Mouse (Mus musculus) G1E (cell line): ENCODE data around the gene Hlx. TPM values are rescaled to one million over a fixed set of nuclear protein-coding genes. Genes with fewer than 3 reads are reported as not detected.

Experiments
- ATAC-seq: 2 replicates; pipeline ENCODE4 v1.8.0; 2016; ENCODE audit warnings: mild to moderate bottlenecking; ENCODE audit not compliant: insufficient number of reproducible peaks, poor library complexity, low FRiP score, severe bottlenecking; ENCODE audit errors: extremely low read depth
- DNase-seq: peaks from one replicate; pipeline ENCODE4 v3.0.0; 2012; ENCODE audit warnings: low spot score
- H3K27me3 ChIP-seq: 2 replicates; pipeline ENCODE4 v1.6.1; 2012; ENCODE audit warnings: mild to moderate bottlenecking, low read length, inconsistent platforms; ENCODE audit not compliant: insufficient read depth
- H3K36me3 ChIP-seq: replicated peaks from 2 replicates; pipeline ENCODE3; 2012; ENCODE audit warnings: mild to moderate bottlenecking, inconsistent platforms
- H3K4me1 ChIP-seq: 2 replicates; pipeline ENCODE4 v1.6.1; 2012; ENCODE audit warnings: low read depth, low read length, inconsistent platforms, mixed read lengths; ENCODE audit not compliant: insufficient read depth
- H3K4me3 ChIP-seq: 2 replicates; pipeline ENCODE4 v1.5.1; 2012; ENCODE audit warnings: low read depth, mild to moderate bottlenecking, inconsistent platforms, low read length, moderate library complexity, mixed read lengths
- H3K9me3 ChIP-seq: replicated peaks from 2 replicates; pipeline ENCODE4 v1.6.1; 2012; ENCODE audit warnings: inconsistent platforms
- CTCF ChIP-seq: IDR thresholded peaks from 2 replicates; pipeline ENCODE4 v1.5.1; 2012; ENCODE audit warnings: low read depth, low read length, inconsistent platforms, mixed read lengths
- GATA1 ChIP-seq: IDR thresholded peaks from 2 replicates; pipeline ENCODE4 v1.6.1; 2012; ENCODE audit warnings: borderline replicate concordance, low read length, inconsistent platforms, mixed read lengths
- GATA2 ChIP-seq: IDR thresholded peaks from 2 replicates; pipeline ENCODE4 v1.6.1; 2012; ENCODE audit warnings: low read depth, low read length, inconsistent platforms, borderline replicate concordance
- POLR2AphosphoS5 ChIP-seq: IDR thresholded peaks from 2 replicates; pipeline ENCODE4 v1.6.1; 2012; ENCODE audit warnings: low read depth, low read length, inconsistent platforms; ENCODE audit not compliant: insufficient replicate concordance
- TAL1 ChIP-seq: conservative IDR thresholded peaks from 2 replicates; pipeline ENCODE4 v1.6.1; 2012; ENCODE audit warnings: low read depth, low read length, inconsistent platforms, mixed read lengths
- polyA plus RNA-seq: library from polyadenylated mRNA; stranded (reverse); fragments of >175 nt; gene quantifications from 2 replicates; pipeline ENCODE4 v1.2.3, GENCODE M21; 2012
- total RNA-seq, 2 experiments: library from RNA; stranded (forward) in 1 of 2; stranded (reverse) in 1 of 2; fragments of 200-1000 nt in 1 of 2; fragments of >200 nt in 1 of 2; fragmentation: Nextera tagmentation in 1 of 2; gene quantifications; 2 replicates each; pipeline ENCODE4 v1.2.3; 2014 to 2017

Hlx gene
- total and polyA plus RNA-seq, 3 experiments = 1.8 to 22.8 (median 10.9) TPM

- Histone ChIP-seq H3K36me3 (no peaks in the 10 kb centered on the region), H3K27me3 (peaks cover 15% of the 10 kb centered on the region; the same call in 1 of the 2 replicates), H3K4me1 (peaks cover 7% of the 10 kb centered on the region), H3K4me3 (no peak overlapping the region), H3K9me3 (no peaks in the 10 kb centered on the region)
- DNase-seq = no peak
- no peak for ATAC-seq
- TF ChIP-seq TAL1 (no peak), GATA1 (no peak), GATA2 (no peak), CTCF (no peak), POLR2AphosphoS5 (no peak)
Measured at GRCm38 (mm10) chr1:184679416-184679965, 52.9 kb downstream of the Hlx start.

- ATAC-seq (no peak), DNase-seq (no peak)
- TF ChIP-seq GATA2 = no peak
- TF ChIP-seq GATA1 = no peak
- no peak for TF ChIP-seq CTCF
- no peak for TF ChIP-seq POLR2AphosphoS5
- no peak for TF ChIP-seq TAL1
- Histone ChIP-seq H3K36me3 (no peaks in the 10 kb centered on the region), H3K27me3 (peaks cover 13% of the 10 kb centered on the region; the same call in 1 of the 2 replicates), H3K9me3 (no peaks in the 10 kb centered on the region), H3K4me1 (peaks cover 13% of the 10 kb centered on the region), H3K4me3 (no peak overlapping the region)
Measured at GRCm38 (mm10) chr1:184677641-184678040, 54.8 kb downstream of the Hlx start.

Other genes with a start within 250 kb of the Hlx start
- not detected in 2 replicates for gene Marc1, start 78.7 kb upstream of the Hlx start, total RNA-seq (2014; fragmentation: Nextera tagmentation)
- not detected in 2 replicates for gene Marc1, start 78.7 kb upstream of the Hlx start, total RNA-seq (2017)
- gene Marc1, start 78.7 kb upstream of the Hlx start, polyA plus RNA-seq = not detected in 2 replicates
- 41.9 and 53.5 TPM in 2 replicates for gene Marc2, start 113.8 kb upstream of the Hlx start, total RNA-seq (2014; fragmentation: Nextera tagmentation)
- gene Marc2, start 113.8 kb upstream of the Hlx start, total RNA-seq (2017) = 39.4 and 39.8 TPM in 2 replicates
- 62.0 and 75.9 TPM in 2 replicates for gene Marc2, start 113.8 kb upstream of the Hlx start, polyA plus RNA-seq
- not detected in 2 replicates for gene C130074G19Rik, start 150.6 kb upstream of the Hlx start, total RNA-seq (2014; fragmentation: Nextera tagmentation)
- not detected in 2 replicates for gene C130074G19Rik, start 150.6 kb upstream of the Hlx start, total RNA-seq (2017)
- not detected in 2 replicates for gene C130074G19Rik, start 150.6 kb upstream of the Hlx start, polyA plus RNA-seq